Comparison of ENCODE assay signal across 13 mouse cellular contexts in the genomic region with DNA sequence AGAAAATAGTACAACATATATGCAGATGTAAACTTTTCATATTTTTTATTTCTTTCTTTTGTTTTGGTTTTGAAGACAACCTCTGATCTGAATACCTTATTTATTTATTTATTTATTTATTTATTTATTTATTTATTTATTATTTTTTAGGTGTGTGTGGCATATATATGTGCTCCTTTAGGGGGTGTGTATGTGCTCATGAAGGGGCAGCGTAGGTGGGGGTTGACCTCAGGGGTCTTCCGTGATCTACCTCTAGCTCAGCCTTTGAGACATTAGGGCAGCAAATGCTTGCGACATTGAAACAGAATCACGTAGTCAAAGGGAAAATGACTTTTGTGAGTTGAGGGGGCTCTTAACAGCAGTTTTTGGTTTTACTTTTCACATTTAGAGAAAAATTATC. TPM values are rescaled to one million over a fixed set of nuclear protein-coding genes. Genes with fewer than 3 reads are reported as not detected.
DNase-seq lines count a peak whose midpoint lies in the region; ATAC-seq and TF ChIP-seq lines count a peak whose summit lies in the region.
"Had no signal": no experiment of that assay in that cellular context is flagged by ENCODE, and none has a peak within 500 bp of the region (broad histone marks: within the 10 kb centered on the region; RNA-seq: fewer than 3 reads in every experiment).

No protein-coding gene starts in this region.

- H3K4me1 ChIP-seq in forebrain, embryonic 12.5 days = peaks cover 19% of the 10 kb centered on the region; the same call in 1 of the 2 replicates
- peaks cover 18% of the 10 kb centered on the region; the same call in 1 of the 2 replicates for H3K4me1 ChIP-seq in forebrain, postnatal 0 days (ENCODE audit: insufficient read depth)
- H3K4me1 ChIP-seq in neural tube, embryonic 11.5 days (ENCODE audit: control insufficient read depth, insufficient read depth, low read length) = peaks cover 3% of the 10 kb centered on the region; the same call in 1 of the 2 replicates
- H3K4me1 ChIP-seq in hindbrain, postnatal 0 days (ENCODE audit: insufficient read depth, low read length) = peaks cover 5% of the 10 kb centered on the region
- H3K4me1 ChIP-seq in neural tube, embryonic 15.5 days = peaks cover 20% of the 10 kb centered on the region
- H3K4me1 ChIP-seq: liver, embryonic 12.5 days; stomach, embryonic 15.5 days had no signal

- peak; percentile 47 for ATAC-seq in forebrain, embryonic 12.5 days (ENCODE audit: low FRiP score)
- no peak for ATAC-seq in forebrain, postnatal 0 days
- ATAC-seq in neural tube, embryonic 11.5 days (ENCODE audit: insufficient read depth, low FRiP score, low TSS enrichment) = peak; percentile 32; the same call in 1 of the 2 replicates
- ATAC-seq in hindbrain, postnatal 0 days = 0 out of 2 replicates have a peak, but pooled peaks have one; percentile 2
- peak; percentile 36; the same call in 1 of the 2 replicates for ATAC-seq in neural tube, embryonic 15.5 days (ENCODE audit: low FRiP score)
- ATAC-seq: liver, embryonic 12.5 days had no signal

- H3K36me3 ChIP-seq in forebrain, embryonic 12.5 days (replicated peaks) = no peaks in the 10 kb centered on the region
- no peaks in the 10 kb centered on the region for H3K36me3 ChIP-seq in forebrain, postnatal 0 days (ENCODE audit: insufficient read depth)
- H3K36me3 ChIP-seq in neural tube, embryonic 11.5 days (ENCODE audit: control insufficient read depth, insufficient read depth, low read length) = no peaks in the 10 kb centered on the region
- H3K36me3 ChIP-seq in hindbrain, postnatal 0 days (ENCODE audit: insufficient read depth, low read length) = no peaks in the 10 kb centered on the region
- H3K36me3 ChIP-seq in neural tube, embryonic 15.5 days = no peaks in the 10 kb centered on the region
- H3K36me3 ChIP-seq: liver, embryonic 12.5 days; lung, embryonic 15.5 days; stomach, embryonic 15.5 days had no signal

- WGBS in forebrain, embryonic 12.5 days = 94% methylated on average over 4 of the region's 4 CpGs
- 91% methylated on average over 4 of the region's 4 CpGs for WGBS in forebrain, postnatal 0 days
- 94% methylated on average over 4 of the region's 4 CpGs for WGBS in neural tube, embryonic 11.5 days
- 90% methylated on average over 4 of the region's 4 CpGs for WGBS in hindbrain, postnatal 0 days
- 84% methylated on average over 4 of the region's 4 CpGs for WGBS in neural tube, embryonic 15.5 days

- H3K4me2 ChIP-seq in forebrain, embryonic 12.5 days = no peak overlapping the region
- H3K4me2 ChIP-seq in forebrain, postnatal 0 days (ENCODE audit: low read depth) = no peak overlapping the region
- H3K4me2 ChIP-seq in neural tube, embryonic 11.5 days (ENCODE audit: low read depth) = no peak overlapping the region
- H3K4me2 ChIP-seq in hindbrain, postnatal 0 days (ENCODE audit: low read depth, low read length) = no peak overlapping the region
- no peak overlapping the region for H3K4me2 ChIP-seq in neural tube, embryonic 15.5 days
- H3K4me2 ChIP-seq: liver, embryonic 12.5 days; stomach, embryonic 15.5 days had no signal

- H3K4me3 ChIP-seq in forebrain, embryonic 12.5 days (replicated peaks) = no peak overlapping the region
- H3K4me3 ChIP-seq in forebrain, postnatal 0 days (ENCODE audit: low read depth, low read length) = no peak overlapping the region
- H3K4me3 ChIP-seq in neural tube, embryonic 11.5 days (ENCODE audit: low read depth, low read length) = no peak overlapping the region
- H3K4me3 ChIP-seq in hindbrain, postnatal 0 days (ENCODE audit: low read length) = no peak overlapping the region
- no peak overlapping the region for H3K4me3 ChIP-seq in neural tube, embryonic 15.5 days (replicated peaks)
- H3K4me3 ChIP-seq: heart, adult 2 months; liver, embryonic 12.5 days; stomach, embryonic 15.5 days had no signal

- H3K27me3 ChIP-seq in forebrain, embryonic 12.5 days = no peaks in the 10 kb centered on the region
- no peaks in the 10 kb centered on the region for H3K27me3 ChIP-seq in forebrain, postnatal 0 days (ENCODE audit: insufficient read depth, low read length)
- no peaks in the 10 kb centered on the region for H3K27me3 ChIP-seq in neural tube, embryonic 11.5 days (ENCODE audit: control insufficient read depth, insufficient read depth, low read length)
- H3K27me3 ChIP-seq in hindbrain, postnatal 0 days (ENCODE audit: insufficient read depth, low read length) = no peaks in the 10 kb centered on the region
- no peaks in the 10 kb centered on the region for H3K27me3 ChIP-seq in neural tube, embryonic 15.5 days (replicated peaks)
- H3K27me3 ChIP-seq: liver, embryonic 12.5 days; lung, embryonic 15.5 days; stomach, embryonic 15.5 days had no signal

- no peak for DNase-seq in forebrain, postnatal 0 days
- DNase-seq in neural tube, embryonic 11.5 days (ENCODE audit: low spot score) = no peak
- DNase-seq in neural tube, embryonic 10.5 days (ENCODE audit: extremely low spot score, low spot score) = no peak
- no peak for DNase-seq in hindbrain, postnatal 0 days (ENCODE audit: low spot score)
- no peak for DNase-seq in adrenal gland, postnatal 36 days
- no peak for DNase-seq in heart, adult 18-20 months

- no peak overlapping the region for H3K9ac ChIP-seq in forebrain, embryonic 12.5 days
- H3K9ac ChIP-seq in forebrain, postnatal 0 days = no peak overlapping the region
- H3K9ac ChIP-seq in neural tube, embryonic 11.5 days (ENCODE audit: low read length) = no peak overlapping the region
- no peak overlapping the region for H3K9ac ChIP-seq in hindbrain, postnatal 0 days (replicated peaks; ENCODE audit: low read length)
- no peak overlapping the region for H3K9ac ChIP-seq in neural tube, embryonic 15.5 days (replicated peaks)
- H3K9ac ChIP-seq: liver, embryonic 12.5 days; lung, embryonic 15.5 days; stomach, embryonic 15.5 days had no signal

- H3K9me3 ChIP-seq in forebrain, embryonic 12.5 days = no peaks in the 10 kb centered on the region
- H3K9me3 ChIP-seq in forebrain, postnatal 0 days (ENCODE audit: low read length) = no peaks in the 10 kb centered on the region
- H3K9me3 ChIP-seq in neural tube, embryonic 11.5 days (ENCODE audit: control insufficient read depth, low read length) = no peaks in the 10 kb centered on the region
- no peaks in the 10 kb centered on the region for H3K9me3 ChIP-seq in hindbrain, postnatal 0 days (ENCODE audit: low read length)
- no peaks in the 10 kb centered on the region for H3K9me3 ChIP-seq in neural tube, embryonic 15.5 days (replicated peaks)
- H3K9me3 ChIP-seq: liver, embryonic 12.5 days; lung, embryonic 15.5 days; stomach, embryonic 15.5 days had no signal

- no peak for TF ChIP-seq CTCF in forebrain, postnatal 0 days (IDR thresholded peaks at IDR 0.05; ENCODE audit: low read depth)
- no peak for TF ChIP-seq CTCF in hindbrain, postnatal 0 days (IDR thresholded peaks at IDR 0.05; ENCODE audit: low read depth)

- no peak overlapping the region for H3K27ac ChIP-seq in forebrain, embryonic 12.5 days
- H3K27ac ChIP-seq in forebrain, postnatal 0 days (ENCODE audit: low read depth, low read length) = no peak overlapping the region
- no peak overlapping the region for H3K27ac ChIP-seq in neural tube, embryonic 11.5 days (ENCODE audit: low read depth, low read length)
- H3K27ac ChIP-seq in hindbrain, postnatal 0 days = no peak overlapping the region
- no peak overlapping the region for H3K27ac ChIP-seq in neural tube, embryonic 15.5 days (replicated peaks)
- H3K27ac ChIP-seq: heart, adult 2 months; liver, embryonic 12.5 days; lung, embryonic 15.5 days; stomach, embryonic 15.5 days had no signal

RNA-seq across cellular contexts. Expression of a gene that starts 0.5 kb away (rescaled TPM):
- polyA plus RNA-seq in forebrain, embryonic 12.5 days (2016; fragmentation: Nextera tagmentation; extraction: Ambion mirVana) = 38.0 and 40.8 TPM in 2 replicates
- 74.5 and 86.2 TPM in 2 replicates for total RNA-seq in forebrain, postnatal 0 days (2014; rRNA removed)
- 22.0 and 36.0 TPM in 2 replicates for polyA plus RNA-seq in forebrain, postnatal 0 days (2015; fragmentation: Nextera tagmentation; extraction: Ambion mirVana)
- polyA plus RNA-seq in neural tube, embryonic 11.5 days (2014; fragmentation: Nextera tagmentation; extraction: Ambion mirVana) = 24.0 and 27.4 TPM in 2 replicates
- 52.6 and 65.1 TPM in 2 replicates for total RNA-seq in hindbrain, postnatal 0 days (2014; rRNA removed)
- polyA plus RNA-seq in hindbrain, postnatal 0 days (2015; fragmentation: Nextera tagmentation; extraction: Ambion mirVana) = 31.1 and 32.1 TPM in 2 replicates
- polyA plus RNA-seq in neural tube, embryonic 15.5 days (2015; fragmentation: Nextera tagmentation; extraction: Ambion mirVana) = 35.2 and 42.8 TPM in 2 replicates
- 1 to 10 TPM; 2.8 to 3.2 TPM for total RNA-seq in adrenal gland, postnatal 36 days (2021)
- 1 to 10 TPM; 1.0 to 1.1 TPM for total RNA-seq in heart, adult 18-20 months (2021)
- total RNA-seq: common myeloid progenitor, adult 5-6 weeks had no signal

RNA-seq across cellular contexts. Expression of a gene that starts 52.6 kb away (rescaled TPM):
- 9.4 and 12.3 TPM in 2 replicates for polyA plus RNA-seq in forebrain, embryonic 12.5 days (2016; fragmentation: Nextera tagmentation; extraction: Ambion mirVana)
- total RNA-seq in forebrain, postnatal 0 days (2014; rRNA removed) = 91.5 and 101 TPM in 2 replicates
- polyA plus RNA-seq in forebrain, postnatal 0 days (2015; fragmentation: Nextera tagmentation; extraction: Ambion mirVana) = 32.7 and 50.1 TPM in 2 replicates
- 10.4 and 11.4 TPM in 2 replicates for polyA plus RNA-seq in neural tube, embryonic 11.5 days (2014; fragmentation: Nextera tagmentation; extraction: Ambion mirVana)
- 83.0 and 85.7 TPM in 2 replicates for total RNA-seq in hindbrain, postnatal 0 days (2014; rRNA removed)
- 56.7 and 59.6 TPM in 2 replicates for polyA plus RNA-seq in hindbrain, postnatal 0 days (2015; fragmentation: Nextera tagmentation; extraction: Ambion mirVana)
- polyA plus RNA-seq in neural tube, embryonic 15.5 days (2015; fragmentation: Nextera tagmentation; extraction: Ambion mirVana) = 43.0 and 50.3 TPM in 2 replicates
- total RNA-seq in adrenal gland, postnatal 36 days (2021) = 1 to 10 TPM in 1 of 2 experiments, under 1 TPM in 1; 0.66 to 1.1 TPM
- under 1 TPM; 0.28 to 0.30 TPM for total RNA-seq in heart, adult 18-20 months (2021)
